Mouse (Mus musculus): ENCODE data around the gene Gm14851.
"Not testable (repeated sequence)": the region's sequence is repeated elsewhere in the genome, so short reads cannot be mapped to it uniquely, and the experiment has no call there.

Gm14851 gene

GRCm38 (mm10) chr8:21095950-21096349 lies at the start of gene Gm14851:
Gm14851 (minus strand) TSS chr8:21096050.
- not testable (repeated sequence) for DNase-seq (ENCODE audit: low read depth, low spot score)

- not testable (repeated sequence) for DNase-seq (ENCODE audit: low read depth, low spot score)
Measured at GRCm38 (mm10) chr8:21134342-21134741, 38.5 kb upstream of the Gm14851 start, which contains the start of gene Defa30. Defa30 (plus strand) TSS chr8:21134642.

- DNase-seq (ENCODE audit: low read depth, low spot score): peak; percentile 48
Measured at GRCm38 (mm10) chr8:21093106-21093505, 2.7 kb downstream of the Gm14851 start.

GRCm38 (mm10) chr8:21084142-21084541 lies 11.7 kb downstream of the Gm14851 start, which contains the start of gene Defa25:
Defa25 (plus strand) TSS chr8:21084442.
- not testable (repeated sequence) for DNase-seq (ENCODE audit: low read depth, low spot score)

GRCm38 (mm10) chr8:21064738-21065137 lies 31.1 kb downstream of the Gm14851 start, which contains the start of gene Defa35:
Defa35 (plus strand) TSS chr8:21065038.
- DNase-seq (ENCODE audit: low read depth, low spot score): not testable (repeated sequence)

- DNase-seq (ENCODE audit: low read depth, low spot score): not testable (repeated sequence)
Measured at GRCm38 (mm10) chr8:21054747-21055146, 41.1 kb downstream of the Gm14851 start, which contains the start of gene Defa23. Defa23 (plus strand) TSS chr8:21055047.

All from embryo, embryonic 11.5 days (tissue).